Mouse (Mus musculus) limb, embryonic 14.5 days (tissue): ENCODE measurements at regions not wholly inside any gene's neighbourhood (a gene's known extent, or its start where the extent isn't known, plus 50 kb on each side); places are given as distances from the start of the nearest gene placed in this dataset.

Experiments
- ATAC-seq: fragments of 200-750 bp; cut with Nextera tagmentation; 2 replicates; pipeline ENCODE4 v1.8.0; 2017; ENCODE audit warnings: low read depth, moderate number of reproducible peaks, moderate TSS enrichment; ENCODE audit not compliant: low FRiP score
- DNase-seq: peaks from one replicate; pipeline ENCODE4 v3.0.0-alpha.2; 2015; ENCODE audit warnings: low spot score
- H3K27ac ChIP-seq: fragments of 300-500 bp; sonication (generic); replicated peaks from 2 replicates; pipeline ENCODE4 v1.5.1; 2014; ENCODE audit warnings: low read depth, mild to moderate bottlenecking, low read length, moderate library complexity, mixed read lengths
- H3K27me3 ChIP-seq: fragments of 300-500 bp; sonication (generic); 2 replicates; pipeline ENCODE4 v1.6.1; 2014; ENCODE audit warnings: low read length, mixed read lengths; ENCODE audit not compliant: control insufficient read depth, insufficient read depth
- H3K36me3 ChIP-seq: fragments of 300-500 bp; sonication (generic); 2 replicates; pipeline ENCODE4 v1.6.1; 2014; ENCODE audit warnings: mild to moderate bottlenecking, low read length, moderate library complexity, mixed read lengths; ENCODE audit not compliant: control insufficient read depth, insufficient read depth
- H3K4me1 ChIP-seq: fragments of 300-500 bp; sonication (generic); 2 replicates; pipeline ENCODE4 v1.6.1; 2014; ENCODE audit warnings: antibody characterized with exemption, low read length, mixed read lengths; ENCODE audit not compliant: control insufficient read depth, insufficient read depth
- H3K4me2 ChIP-seq: fragments of 300-500 bp; sonication (generic); replicated peaks from 2 replicates; pipeline ENCODE4 v1.6.1; 2014; ENCODE audit warnings: low read depth, mild to moderate bottlenecking, low read length, moderate library complexity; ENCODE audit not compliant: severe bottlenecking
- H3K4me3 ChIP-seq: fragments of 300-500 bp; sonication (generic); replicated peaks from 2 replicates; pipeline ENCODE4 v1.5.1; 2014; ENCODE audit warnings: low read length
- H3K9ac ChIP-seq: fragments of 300-500 bp; sonication (generic); 2 replicates; pipeline ENCODE4 v1.6.1; 2014; ENCODE audit warnings: mild to moderate bottlenecking, low read depth, low read length, moderate library complexity; ENCODE audit not compliant: severe bottlenecking
- H3K9me3 ChIP-seq: fragments of 300-500 bp; sonication (generic); 2 replicates; pipeline ENCODE4 v1.6.1; 2016; ENCODE audit warnings: low read length; ENCODE audit not compliant: control insufficient read depth
- POLR2A ChIP-seq: fragments of 200-500 bp; IDR thresholded peaks from 2 replicates; pipeline ENCODE4 v1.8.0; 2012; ENCODE audit warnings: inconsistent platforms, mild to moderate bottlenecking, moderate library complexity, borderline replicate concordance; ENCODE audit not compliant: insufficient read depth, insufficient read length; ENCODE audit errors: extremely low read depth
- whole genome bisulfite sequencing: fragments of 180-500 bp; shearing (Covaris S2); extraction: QIAGEN DNeasy Blood & Tissue Kit; methylation state at CpG from one replicate; pipeline ENCODE4 v1.1.7; 2014; 5-methylcytosine and 5-hydroxymethylcytosine counted together

DNA sequence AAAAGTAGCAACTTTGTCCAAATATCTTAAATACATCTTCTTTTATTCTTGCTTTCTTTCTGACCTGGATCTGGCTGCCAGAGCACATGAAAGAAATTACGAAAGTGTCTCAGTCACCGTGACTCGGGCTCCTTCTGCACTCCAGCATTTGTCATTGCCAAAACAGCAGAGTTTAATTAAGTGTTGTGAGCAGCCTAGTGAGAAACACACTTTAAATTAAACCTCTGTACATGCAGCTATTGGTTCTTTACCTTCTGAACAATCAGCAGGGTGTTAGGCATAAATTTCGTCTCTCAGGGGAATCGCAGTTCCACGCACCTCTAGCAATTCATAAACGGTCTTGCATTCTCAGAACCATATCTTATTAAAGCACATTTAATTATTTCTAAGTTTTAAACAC is 802.1 kb downstream of the Nr4a2 start:
- Histone ChIP-seq H3K4me3 (no peak overlapping the region), H3K27ac (no peak overlapping the region), H3K27me3 (no peaks in the 10 kb centered on the region), H3K9me3 (no peaks in the 10 kb centered on the region), H3K36me3 (no peaks in the 10 kb centered on the region), H3K9ac (no peak overlapping the region), H3K4me2 (no peak overlapping the region), H3K4me1 (no peaks in the 10 kb centered on the region)
- TF ChIP-seq POLR2A, result no peak
- no peak for DNase-seq
- no peak for ATAC-seq
- 28% methylated on average over 7 of the region's 7 CpGs for WGBS

DNA sequence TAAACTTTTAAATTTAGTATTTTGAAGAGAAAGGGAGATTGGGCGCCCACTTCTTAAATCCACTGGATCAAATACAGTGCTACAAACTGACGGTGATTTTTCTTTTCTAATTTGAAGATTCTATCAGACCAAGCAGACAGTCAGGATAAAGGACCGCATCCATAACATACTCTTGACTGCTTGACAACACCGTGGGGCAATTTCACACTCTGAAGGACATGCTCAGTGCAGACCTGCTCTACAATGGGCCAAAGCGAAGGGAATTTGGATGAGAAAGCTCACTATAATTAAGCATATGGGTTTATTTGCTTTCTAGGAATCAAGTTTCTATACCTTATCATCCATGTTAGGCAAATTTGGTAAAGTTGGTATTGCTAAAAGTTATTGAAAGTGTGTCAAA is 801.3 kb downstream of the Nr4a2 start:
- Histone ChIP-seq H3K4me3 (no peak overlapping the region), H3K9ac (no peak overlapping the region), H3K36me3 (no peaks in the 10 kb centered on the region), H3K4me2 (no peak overlapping the region), H3K27me3 (no peaks in the 10 kb centered on the region), H3K27ac (no peak overlapping the region), H3K9me3 (no peaks in the 10 kb centered on the region), H3K4me1 (no peaks in the 10 kb centered on the region)
- TF ChIP-seq POLR2A, result no peak
- ATAC-seq (no peak), DNase-seq (no peak)
- 74% methylated on average over 5 of the region's 5 CpGs for WGBS

DNA sequence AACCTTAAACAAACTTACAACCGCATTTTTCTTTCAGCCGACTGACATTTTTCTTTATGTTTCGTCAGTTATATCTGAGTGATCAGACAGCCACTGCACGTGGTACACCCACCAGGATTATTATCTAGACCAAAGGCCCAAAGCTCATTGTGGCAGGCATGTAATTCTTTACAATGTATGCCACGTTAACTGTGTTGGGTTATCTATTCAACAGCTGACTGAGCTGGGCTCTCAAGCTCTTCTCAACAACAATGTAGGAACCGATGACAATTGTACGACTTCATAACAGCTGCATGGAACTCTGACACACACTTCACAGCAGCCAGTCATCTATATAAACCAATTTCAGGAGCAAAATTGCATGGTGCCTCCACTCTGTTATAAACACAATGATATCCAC is 787.8 kb downstream of the Nr4a2 start:
- Histone ChIP-seq H3K9me3 (no peaks in the 10 kb centered on the region), H3K4me2 (no peak overlapping the region), H3K27me3 (no peaks in the 10 kb centered on the region), H3K27ac (no peak overlapping the region), H3K36me3 (no peaks in the 10 kb centered on the region), H3K4me1 (no peaks in the 10 kb centered on the region), H3K9ac (no peak overlapping the region), H3K4me3 (no peak overlapping the region)
- 60% methylated on average over 7 of the region's 7 CpGs for WGBS
- TF ChIP-seq POLR2A, result no peak
- DNase-seq (no peak), ATAC-seq (no peak)

- no peaks in the 10 kb centered on the region for H3K9me3 ChIP-seq
- no peaks in the 10 kb centered on the region for H3K4me1 ChIP-seq
- no peaks in the 10 kb centered on the region for H3K27me3 ChIP-seq
- WGBS, result 41% methylated on average over 3 of the region's 3 CpGs
- H3K4me2 ChIP-seq, result no peak overlapping the region
- no peak for ATAC-seq
- no peaks in the 10 kb centered on the region for H3K36me3 ChIP-seq
- no peak for TF ChIP-seq POLR2A
- DNase-seq, result no peak
- H3K9ac ChIP-seq, result no peak overlapping the region
- no peak overlapping the region for H3K4me3 ChIP-seq
- H3K27ac ChIP-seq, result no peak overlapping the region
Observed at GRCm38 (mm10) chr2:56364065-56364464, 759.7 kb downstream of the Nr4a2 start.
